Mouse (Mus musculus): ENCODE measurements at regions not wholly inside any gene's neighbourhood (a gene's known extent, or its start where the extent isn't known, plus 50 kb on each side); places are given as distances from the start of the nearest gene placed in this dataset.

DNA sequence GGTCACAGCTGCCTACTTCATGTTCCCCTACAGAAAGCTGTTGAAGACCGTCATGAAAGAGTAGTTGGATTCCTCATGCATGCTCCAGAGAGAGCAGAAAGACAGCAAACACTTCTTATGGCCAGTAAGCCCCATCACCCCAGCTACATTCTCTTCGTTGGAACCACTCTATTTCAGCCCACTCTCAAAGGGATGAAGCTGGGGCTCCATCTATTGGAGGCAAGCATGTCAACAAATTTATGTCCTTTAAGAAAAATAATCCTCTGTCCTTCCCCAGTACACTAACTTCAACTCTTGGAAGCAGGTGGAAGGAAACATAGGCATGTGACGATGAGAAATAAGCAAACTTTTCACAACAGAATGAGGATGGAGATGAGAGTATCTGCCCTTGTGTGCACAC, 438.5 kb downstream of the Cdk5rap2 start:
- DNase-seq (ENCODE audit: low read depth): no peak

DNA sequence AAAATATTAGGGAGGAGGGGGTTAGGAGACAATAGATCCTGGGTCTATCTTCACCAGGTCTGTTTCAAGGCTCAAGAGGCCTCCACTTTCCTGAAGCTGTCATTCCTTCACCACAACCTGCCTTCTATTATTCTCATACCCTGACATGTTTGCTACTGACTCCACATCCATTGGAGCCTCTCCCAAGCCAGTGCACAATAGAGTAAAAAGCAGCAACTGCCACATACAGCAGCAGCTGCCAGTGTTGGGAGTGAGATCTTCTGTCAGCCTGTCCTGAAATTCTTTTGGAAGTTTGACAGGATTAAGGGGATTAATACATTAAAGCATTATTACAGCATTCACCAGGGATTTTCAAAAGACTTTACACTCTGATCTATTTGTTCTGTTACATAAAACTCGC, 441.8 kb downstream of the Cdk5rap2 start:
- DNase-seq (ENCODE audit: low read depth): no peak

Data from fibroblast of lung, adult 2 months (primary cell).